Mouse (Mus musculus) mouse trophoblast stem cell (cell line): ENCODE data around the gene C77080.

ENCODE experiments used
- in situ Hi-C, 2 experiments: fragments of 300-500 bp; cut with MseI, MboI; formaldehyde crosslinking; loops; 2 replicates in 1 of 2; 3 replicates in 1 of 2; pipeline ENCODE4 v1.15.1; 2025

The C77080 gene

GRCm38 (mm10) chr4:129268698-129269097, 7.5 kb upstream of the C77080 start:
- in situ Hi-C loops, result loop anchor here in 1 of 2 experiments (5.0 kb wide), 1 partner anchor 51 kb away; no protein-coding TSS in a partner anchor

DNA sequence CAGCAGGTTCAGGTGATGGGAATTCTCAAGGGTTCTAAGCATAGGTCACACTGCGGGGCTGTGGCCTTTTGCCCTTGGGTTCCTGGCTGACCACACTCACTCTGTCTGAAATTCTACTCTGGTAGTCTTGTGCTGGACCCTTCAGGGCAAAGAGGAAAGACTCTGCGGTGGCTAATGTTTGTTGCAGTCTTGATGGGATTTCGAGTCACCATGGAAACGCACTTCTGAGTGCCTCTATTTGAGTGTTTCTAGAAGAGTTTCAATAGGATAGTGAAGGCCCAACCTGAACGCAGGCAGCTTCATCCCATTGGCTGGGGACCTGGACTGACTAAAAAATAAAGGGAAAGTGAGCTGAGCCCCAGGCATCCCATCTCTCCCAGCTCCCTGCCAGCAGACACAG, 5.6 kb upstream of the C77080 start:
- in situ Hi-C loops, result loop anchor here in 1 of 2 experiments (5.0 kb wide), 1 partner anchor 50 kb away; no protein-coding TSS in a partner anchor

GRCm38 (mm10) chr4:129266191-129266590, 5.0 kb upstream of the C77080 start:
- in situ Hi-C loops, result loop anchor here in 1 of 2 experiments (5.0 kb wide), 1 partner anchor 49 kb away; no protein-coding TSS in a partner anchor

DNA sequence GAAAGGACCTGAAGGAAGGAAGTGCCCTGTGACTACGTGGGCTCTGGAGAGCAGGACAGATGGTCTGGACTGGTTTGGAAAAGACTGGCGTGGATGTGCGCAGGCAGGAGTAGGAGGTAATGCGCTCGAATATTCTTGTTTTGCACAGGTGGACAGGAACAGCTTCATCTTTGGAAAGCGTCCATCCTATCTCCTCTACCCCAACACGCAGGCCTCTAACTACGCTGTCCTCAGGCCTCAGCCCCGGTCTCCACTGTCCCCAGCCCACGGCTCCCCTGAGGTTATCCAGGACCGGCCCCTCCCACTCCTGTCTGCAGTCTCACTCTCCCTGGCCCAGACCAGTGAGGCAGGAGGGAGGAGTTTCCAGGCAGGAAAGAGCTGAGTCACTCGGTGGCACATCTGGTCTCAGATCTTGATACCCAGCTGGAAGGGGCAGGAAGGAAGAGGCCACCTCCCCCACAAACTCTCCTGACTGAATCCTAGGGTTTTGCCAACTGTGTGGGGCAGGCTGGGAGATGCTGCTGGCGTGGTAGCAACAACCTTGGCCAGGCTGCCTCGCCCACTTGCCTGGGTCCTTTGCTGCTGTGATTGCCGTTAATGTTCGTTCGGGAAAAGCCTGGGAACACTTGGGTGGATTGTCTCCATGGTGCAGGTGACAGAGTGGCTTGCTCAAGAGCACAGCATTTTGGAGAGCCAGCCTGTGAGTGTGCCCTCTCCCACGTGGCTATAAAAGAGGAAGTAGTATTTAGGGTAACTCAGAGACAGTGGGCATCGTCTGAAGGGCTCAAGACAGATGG, 2.2 kb upstream of the C77080 start:
- in situ Hi-C loops, result no loop called here

- in situ Hi-C loops, result no loop called here
Observed at GRCm38 (mm10) chr4:129260678-129261077, 526 bp downstream of the C77080 start.

- in situ Hi-C loops, result no loop called here
Observed at GRCm38 (mm10) chr4:129259101-129259500, 2.1 kb downstream of the C77080 start.

DNA sequence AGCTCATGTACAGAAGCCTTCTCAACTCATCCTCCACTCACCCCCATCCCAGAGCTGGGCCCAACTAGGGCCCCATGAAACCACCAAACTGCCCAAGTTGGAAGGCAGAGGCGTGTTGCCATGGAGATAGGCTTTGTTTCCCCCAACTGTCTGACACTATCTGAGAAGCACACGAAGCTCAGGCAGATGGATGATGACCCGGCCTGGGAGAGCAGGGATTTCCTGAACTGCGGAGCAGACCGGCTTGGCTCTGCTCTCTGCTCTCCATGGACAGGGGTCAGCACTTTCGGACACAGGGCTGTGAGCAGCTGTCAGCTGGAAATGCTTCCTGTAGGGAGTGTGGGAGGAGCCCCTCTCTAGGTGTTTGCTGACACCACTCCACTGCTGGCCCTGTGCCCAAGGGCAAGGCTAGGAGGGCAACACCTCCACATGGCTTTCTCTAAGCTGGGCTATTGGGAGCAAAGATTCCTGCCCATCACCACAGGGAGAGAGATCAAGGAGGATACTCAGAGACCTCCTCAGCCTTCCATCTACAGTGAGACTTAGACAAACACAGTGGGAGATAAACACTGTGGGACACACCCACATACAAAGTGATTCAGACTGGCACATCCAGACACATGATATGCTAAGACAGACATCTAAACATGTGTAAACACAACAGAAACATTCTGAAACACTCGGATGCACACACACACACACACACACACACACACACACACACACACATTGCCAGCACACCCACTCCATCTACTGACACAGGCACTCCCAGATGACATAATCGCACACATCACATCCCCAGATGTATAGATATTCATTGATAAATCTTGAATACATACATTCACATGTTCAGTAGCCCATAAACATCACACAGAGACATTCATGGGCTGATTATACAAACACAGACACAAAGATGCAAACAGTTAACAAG, 4.5 kb downstream of the C77080 start:
- in situ Hi-C loops, result no loop called here

DNA sequence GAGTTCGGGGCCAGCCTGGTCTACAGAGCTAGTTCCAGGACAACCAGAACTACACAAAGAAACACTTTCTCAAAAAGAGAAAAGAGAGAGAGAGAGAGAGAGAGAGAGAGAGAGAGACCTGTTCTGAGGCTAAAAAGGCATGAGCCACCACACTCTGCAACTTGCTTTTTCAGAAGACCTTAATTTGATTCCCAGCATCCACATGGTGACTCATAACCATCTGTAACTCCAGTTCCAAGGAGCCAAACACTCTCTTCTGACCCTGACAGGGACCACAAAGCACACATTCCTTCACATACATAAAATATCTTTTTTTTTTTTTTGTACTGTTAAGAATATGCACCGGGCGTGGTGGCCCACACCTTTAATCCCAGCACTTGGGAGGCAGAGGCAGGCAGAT, 6.6 kb downstream of the C77080 start:
- in situ Hi-C loops, result no loop called here

GRCm38 (mm10) chr4:129252492-129252891, 8.7 kb downstream of the C77080 start:
- in situ Hi-C loops, result no loop called here

- in situ Hi-C loops, result no loop called here
Observed at GRCm38 (mm10) chr4:129251482-129252125, 9.6 kb downstream of the C77080 start.

GRCm38 (mm10) chr4:129250759-129251481, 10.3 kb downstream of the C77080 start:
- in situ Hi-C loops, result no loop called here

DNA sequence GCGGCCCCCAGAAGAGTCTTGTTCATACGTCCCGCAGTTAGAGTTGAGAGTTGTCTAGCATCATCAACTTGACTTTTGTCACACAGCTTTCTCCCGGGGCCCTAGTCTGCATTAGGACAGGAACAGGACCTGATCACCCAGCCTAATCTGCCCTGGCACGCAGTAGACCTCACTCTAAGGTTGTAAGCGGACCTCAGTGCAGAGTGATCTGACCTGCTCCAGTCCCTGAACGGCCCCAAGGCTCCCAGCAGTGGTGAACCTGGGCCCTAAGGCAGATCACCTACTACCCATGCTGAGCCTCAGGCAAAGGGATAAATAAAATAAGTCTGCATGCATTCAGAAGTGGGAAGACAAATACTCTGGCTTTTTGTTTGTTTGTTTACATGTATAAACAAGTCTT, 11.9 kb downstream of the C77080 start:
- in situ Hi-C loops, result no loop called here

GRCm38 (mm10) chr4:129248243-129248767, 12.9 kb downstream of the C77080 start:
- in situ Hi-C loops, result no loop called here

- in situ Hi-C loops, result no loop called here
Observed at GRCm38 (mm10) chr4:129247381-129248242, 13.6 kb downstream of the C77080 start.

DNA sequence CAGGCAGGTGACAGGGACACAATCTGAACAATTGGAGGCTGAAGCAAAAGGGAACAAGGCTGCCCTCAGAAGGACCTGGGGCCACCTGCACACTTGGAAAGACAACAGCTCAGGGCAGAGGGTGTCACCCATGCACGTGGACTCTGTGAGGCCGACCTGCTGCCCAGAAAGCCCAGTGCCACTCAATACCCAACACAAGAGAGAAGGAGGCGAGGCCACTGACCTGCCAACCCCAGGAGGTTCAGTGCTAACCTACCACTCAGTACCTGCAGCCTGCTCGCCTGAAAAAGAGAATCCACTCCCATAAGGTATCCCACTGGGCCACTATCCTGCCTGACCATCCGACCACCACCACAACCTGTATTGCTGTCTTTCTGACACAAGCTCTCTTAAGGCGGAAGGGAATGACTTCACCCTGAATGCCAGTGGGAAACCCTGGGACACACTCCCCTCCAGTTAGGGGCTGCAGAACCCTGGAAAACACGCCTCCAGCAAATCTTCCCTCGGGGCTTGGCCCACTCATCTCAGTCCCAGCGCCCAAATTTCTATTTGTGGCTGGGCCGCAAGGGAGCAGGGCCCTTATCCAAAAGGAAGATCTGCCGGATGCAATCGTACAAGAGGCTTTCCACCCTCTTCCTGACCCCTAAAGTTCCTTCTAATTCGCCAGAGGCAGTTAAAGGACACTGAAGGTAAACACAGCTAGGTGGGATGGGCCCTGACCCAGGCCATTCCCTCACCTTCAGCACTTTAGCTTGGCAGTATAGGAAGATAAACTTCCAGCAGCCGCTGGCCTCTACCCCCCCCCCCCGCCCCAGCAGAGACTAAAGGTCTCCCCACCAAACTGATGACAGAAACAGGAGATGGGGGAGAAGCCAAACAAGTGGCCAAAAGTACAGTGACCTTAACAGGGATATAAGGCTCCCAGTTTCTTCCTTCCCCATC, 14.6 kb downstream of the C77080 start:
- in situ Hi-C loops, result no loop called here

- in situ Hi-C loops, result no loop called here
Observed at GRCm38 (mm10) chr4:129244802-129245201, 16.4 kb downstream of the C77080 start.

DNA sequence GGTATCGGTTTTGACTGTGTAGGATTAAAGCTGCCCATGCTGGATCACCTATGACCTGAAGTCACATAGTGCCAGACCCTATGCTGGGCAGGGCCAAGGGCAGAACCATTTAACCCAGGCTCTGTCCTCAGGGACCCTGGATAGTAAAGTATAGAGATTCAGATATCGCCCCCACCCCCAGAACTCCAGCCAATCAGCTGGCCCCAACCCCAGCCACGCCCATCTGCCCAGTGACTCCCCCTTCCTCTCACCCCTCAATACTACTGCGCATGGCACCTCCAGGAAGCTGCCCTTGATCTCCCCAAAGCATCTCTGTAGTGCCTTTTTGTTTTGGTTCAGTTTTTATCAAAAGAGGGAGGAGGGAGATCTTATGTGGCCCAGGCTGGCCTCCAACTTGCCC, 18.4 kb downstream of the C77080 start:
- in situ Hi-C loops, result no loop called here

- in situ Hi-C loops, result no loop called here
Observed at GRCm38 (mm10) chr4:129242327-129242726, 18.9 kb downstream of the C77080 start.

GRCm38 (mm10) chr4:129241898-129242297, 19.3 kb downstream of the C77080 start:
- in situ Hi-C loops, result no loop called here
